Mouse (Mus musculus) liver, embryonic 14.5 days (tissue): ENCODE measurements around the gene Acvr1c.

Source experiments
- CTCF ChIP-seq: IDR thresholded peaks from 2 replicates; pipeline ENCODE4 v1.5.1; 2016; ENCODE audit warnings: antibody characterized with exemption, low read depth, control low read depth
- EP300 ChIP-seq: IDR thresholded peaks from 2 replicates; pipeline ENCODE4 v1.6.1; 2016; ENCODE audit warnings: antibody characterized with exemption, low read depth

GRCm38 (mm10) chr2:58289759-58290431, 67.8 kb downstream of the Acvr1c start:
- TF ChIP-seq EP300: no peak
- no peak for TF ChIP-seq CTCF
